Mouse (Mus musculus) midbrain, embryonic 13.5 days (tissue): ENCODE results near the gene Baz1b. TPM values are rescaled to one million over a fixed set of nuclear protein-coding genes. Genes with fewer than 3 reads are reported as not detected.

ENCODE experiments used
- ATAC-seq: fragments of 200-750 bp; cut with Nextera tagmentation; 2 replicates; pipeline ENCODE4 v1.8.0; 2017; ENCODE audit warnings: mild to moderate bottlenecking, moderate TSS enrichment, moderate library complexity
- H3K27ac ChIP-seq: fragments of 300-500 bp; sonication (generic); 2 replicates; pipeline ENCODE4 v1.5.1; 2015; ENCODE audit warnings: inconsistent platforms, mild to moderate bottlenecking, moderate library complexity
- H3K27me3 ChIP-seq: fragments of 300-500 bp; sonication (generic); 2 replicates; pipeline ENCODE4 v1.6.1; 2015; ENCODE audit warnings: mild to moderate bottlenecking, inconsistent platforms
- H3K36me3 ChIP-seq: fragments of 300-500 bp; sonication (generic); 2 replicates; pipeline ENCODE4 v1.6.1; 2015; ENCODE audit warnings: mild to moderate bottlenecking, inconsistent platforms
- H3K4me1 ChIP-seq: fragments of 300-500 bp; sonication (generic); replicated peaks from 2 replicates; pipeline ENCODE4 v1.6.1; 2015; ENCODE audit warnings: inconsistent platforms
- H3K4me2 ChIP-seq: fragments of 300-500 bp; sonication (generic); replicated peaks from 2 replicates; pipeline ENCODE4 v1.6.1; 2015; ENCODE audit warnings: moderate library complexity, mild to moderate bottlenecking, inconsistent platforms
- H3K4me3 ChIP-seq: fragments of 300-500 bp; sonication (generic); replicated peaks from 2 replicates; pipeline ENCODE4 v1.5.1; 2015; ENCODE audit warnings: mild to moderate bottlenecking, inconsistent platforms
- H3K9ac ChIP-seq: fragments of 300-500 bp; sonication (generic); replicated peaks from 2 replicates; pipeline ENCODE4 v1.6.1; 2015; ENCODE audit warnings: mild to moderate bottlenecking, inconsistent platforms
- H3K9me3 ChIP-seq: fragments of 300-500 bp; sonication (generic); 2 replicates; pipeline ENCODE4 v1.6.1; 2016; ENCODE audit warnings: mild to moderate bottlenecking, inconsistent platforms
- WGBS: fragments of 180-500 bp; shearing (Covaris S2); methylation state at CpG from one replicate; pipeline ENCODE4 v1.1.7; 2015; 5-methylcytosine and 5-hydroxymethylcytosine counted together
- microRNA-seq: library from miRNA; unstranded; fragments of <30 nt; microRNA quantifications from one replicate; pipeline ENCODE4, GENCODE M21; 2016
- polyA plus RNA-seq: library from polyadenylated mRNA; unstranded; fragments of >200 nt; fragmentation: Nextera tagmentation; extraction: Ambion mirVana; gene quantifications from 2 replicates; pipeline ENCODE4 v1.2.1, GENCODE M21; 2015

Gene Baz1b
- polyA plus RNA-seq, 1 experiment from 2014 or later: 44.3 TPM

- Histone ChIP-seq H3K27ac (no peak overlapping the region), H3K4me2 (no peak overlapping the region), H3K36me3 (no peaks in the 10 kb centered on the region), H3K4me1 (no peaks in the 10 kb centered on the region), H3K4me3 (no peak overlapping the region), H3K9ac (no peak overlapping the region), H3K27me3 (0 out of 2 replicates have a peak, but pooled peaks cover 3% of the 10 kb centered on the region), H3K9me3 (no peaks in the 10 kb centered on the region)
- 40% methylated on average over 4 of the region's 4 CpGs for WGBS
- no peak for ATAC-seq
These were observed 104.1 kb downstream of the Baz1b start for GRCm38 (mm10) chr5:135291193-135291592.

- ATAC-seq: no peak
- no peak overlapping the region for H3K4me2 ChIP-seq
- no peaks in the 10 kb centered on the region for H3K9me3 ChIP-seq
- 0 out of 2 replicates have a peak, but pooled peaks cover 1% of the 10 kb centered on the region for H3K27me3 ChIP-seq
- H3K36me3 ChIP-seq: no peaks in the 10 kb centered on the region
- H3K27ac ChIP-seq: no peak overlapping the region
- no peaks in the 10 kb centered on the region for H3K4me1 ChIP-seq
- WGBS: 98% methylated on average over 2 of the region's 2 CpGs
- no peak overlapping the region for H3K9ac ChIP-seq
- H3K4me3 ChIP-seq: no peak overlapping the region
These were observed 104.9 kb downstream of the Baz1b start for GRCm38 (mm10) chr5:135292001-135292400.

Small RNAs within 50 kb of the gene (microRNA-seq; reads per million reads assigned to microRNA genes)
- gene Gm25315: not detected

Other genes with a start within 250 kb of the Baz1b start
- gene Cldn4, start 240.3 kb upstream of the Baz1b start, polyA plus RNA-seq: not detected in 2 replicates
- gene Cldn3, start 201.1 kb upstream of the Baz1b start, polyA plus RNA-seq: 1.7 and 1.8 TPM in 2 replicates
- gene Abhd11, start 178.1 kb upstream of the Baz1b start, polyA plus RNA-seq: 50.7 and 51.2 TPM in 2 replicates
- gene Stx1a, start 163.8 kb upstream of the Baz1b start, polyA plus RNA-seq: 63.4 and 69.7 TPM in 2 replicates
- gene Dnajc30, start 123.1 kb upstream of the Baz1b start, polyA plus RNA-seq: 40.4 and 41.3 TPM in 2 replicates
- 89.8 and 103 TPM in 2 replicates for gene Bud23, start 122.3 kb upstream of the Baz1b start, polyA plus RNA-seq
- gene Vps37d, start 109.0 kb upstream of the Baz1b start, polyA plus RNA-seq: 24.0 and 32.1 TPM in 2 replicates
- gene Mlxipl, start 97.4 kb upstream of the Baz1b start, polyA plus RNA-seq: 1.2 and 1.6 TPM in 2 replicates
- gene Tbl2, start 37.6 kb upstream of the Baz1b start, polyA plus RNA-seq: 13.7 and 14.3 TPM in 2 replicates
- gene Bcl7b, start 19.0 kb upstream of the Baz1b start, polyA plus RNA-seq: 49.6 and 51.2 TPM in 2 replicates
- 11.3 and 12.2 TPM in 2 replicates for gene Fzd9, start 64.0 kb downstream of the Baz1b start, polyA plus RNA-seq
- gene Fkbp6, start 162.8 kb downstream of the Baz1b start, polyA plus RNA-seq: 0.28 TPM in 1 of 2 replicates, not detected in the other
- gene Trim50, start 166.0 kb downstream of the Baz1b start, polyA plus RNA-seq: 0.11 TPM in 1 of 2 replicates, not detected in the other
- 30.8 and 33.9 TPM in 2 replicates for gene Nsun5, start 182.7 kb downstream of the Baz1b start, polyA plus RNA-seq
- 13.8 and 15.2 TPM in 2 replicates for gene Pom121, start 207.3 kb downstream of the Baz1b start, polyA plus RNA-seq